Mouse (Mus musculus): ENCODE measurements at regions not wholly inside any gene's neighbourhood (a gene's known extent, or its start where the extent isn't known, plus 50 kb on each side); places are given as distances from the start of the nearest gene placed in this dataset.

DNA sequence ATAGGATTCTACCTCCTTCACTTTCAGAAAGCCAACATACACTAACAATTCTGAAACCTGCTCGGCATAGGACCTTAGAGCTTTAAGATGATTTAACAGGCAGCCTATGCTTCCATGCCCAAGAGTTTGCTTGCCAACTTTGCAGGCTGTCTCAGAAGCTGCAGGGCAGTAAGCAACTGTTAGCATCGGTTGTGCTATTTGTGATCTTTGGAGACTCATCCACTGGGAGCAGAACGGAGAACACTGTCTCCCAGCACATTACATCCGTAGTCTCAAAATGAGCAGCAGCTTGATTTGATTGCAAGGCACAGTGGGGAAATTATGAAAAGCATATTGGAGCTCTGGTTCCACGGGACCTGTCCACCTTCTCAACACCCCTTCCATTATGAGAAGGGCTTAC is 108.5 kb upstream of the Pter start:
- DNase-seq: no peak

GRCm38 (mm10) chr2:12825902-12826301 is 97.9 kb upstream of the Pter start:
- no peak for DNase-seq

- DNase-seq: no peak
These were observed 90.3 kb upstream of the Pter start for GRCm38 (mm10) chr2:12833579-12833978.

DNA sequence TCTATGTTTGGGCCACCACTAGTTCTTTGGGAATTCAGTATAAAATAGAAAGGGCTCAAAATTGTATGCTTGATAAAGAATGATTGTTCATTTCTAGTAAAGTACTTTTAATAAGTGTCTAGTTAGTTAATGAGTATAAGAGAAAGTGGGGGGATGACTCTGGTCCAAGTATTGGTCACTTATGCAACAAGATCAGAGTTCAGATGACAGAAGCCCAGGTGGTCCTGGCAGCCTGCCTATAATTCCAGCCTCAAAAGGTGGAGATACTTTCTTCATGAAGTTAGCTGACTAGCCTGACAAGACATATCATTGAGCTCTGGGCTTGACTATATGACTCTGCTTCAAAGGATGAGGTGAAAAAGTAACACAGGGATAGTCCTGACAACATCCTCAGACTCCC is 57.3 kb upstream of the Pter start:
- DNase-seq: peak in 1 of 2 experiments; percentile 7

- DNase-seq: no peak
These were observed 55.1 kb upstream of the Pter start for GRCm38 (mm10) chr2:12868772-12869171.

All from adrenal gland, postnatal 36 days (tissue).